Mouse (Mus musculus): ENCODE data around the gene Gm21627. TPM values are rescaled to one million over a fixed set of nuclear protein-coding genes. Genes with fewer than 3 reads are reported as not detected.

Gm21627 gene
- not detected for polyA plus RNA-seq (2017; shearing (Covaris generic))

DNA sequence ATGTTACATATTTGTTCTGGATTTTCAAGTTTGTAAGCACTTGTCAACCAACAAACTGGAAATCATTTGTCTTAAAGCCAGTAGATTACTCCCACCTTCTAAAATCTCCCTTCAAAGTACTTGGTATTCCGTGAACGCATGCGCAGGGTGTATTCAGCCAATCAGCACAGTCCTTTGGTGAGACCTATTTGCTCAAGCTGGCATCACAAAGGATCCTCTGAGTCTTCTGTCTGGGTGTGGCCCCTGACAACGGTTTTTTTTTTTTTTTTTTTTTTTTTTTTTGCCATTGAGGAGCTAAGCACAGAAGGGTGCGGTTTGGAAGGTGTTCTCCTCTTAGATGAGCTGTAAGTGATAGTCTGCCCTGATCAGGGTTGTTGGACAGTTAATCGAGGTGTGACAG is at the start of gene Gm21627:
Gm21627 (plus strand) TSS at position 301 of the 400 bp plus-strand sequence.

Measured in activated CD4-positive, CD25-positive, alpha-beta regulatory T cell, adult 9 weeks (primary cell).